Mouse (Mus musculus): ENCODE measurements at regions not wholly inside any gene's neighbourhood (a gene's known extent, or its start where the extent isn't known, plus 50 kb on each side); places are given as distances from the start of the nearest gene placed in this dataset.

DNA sequence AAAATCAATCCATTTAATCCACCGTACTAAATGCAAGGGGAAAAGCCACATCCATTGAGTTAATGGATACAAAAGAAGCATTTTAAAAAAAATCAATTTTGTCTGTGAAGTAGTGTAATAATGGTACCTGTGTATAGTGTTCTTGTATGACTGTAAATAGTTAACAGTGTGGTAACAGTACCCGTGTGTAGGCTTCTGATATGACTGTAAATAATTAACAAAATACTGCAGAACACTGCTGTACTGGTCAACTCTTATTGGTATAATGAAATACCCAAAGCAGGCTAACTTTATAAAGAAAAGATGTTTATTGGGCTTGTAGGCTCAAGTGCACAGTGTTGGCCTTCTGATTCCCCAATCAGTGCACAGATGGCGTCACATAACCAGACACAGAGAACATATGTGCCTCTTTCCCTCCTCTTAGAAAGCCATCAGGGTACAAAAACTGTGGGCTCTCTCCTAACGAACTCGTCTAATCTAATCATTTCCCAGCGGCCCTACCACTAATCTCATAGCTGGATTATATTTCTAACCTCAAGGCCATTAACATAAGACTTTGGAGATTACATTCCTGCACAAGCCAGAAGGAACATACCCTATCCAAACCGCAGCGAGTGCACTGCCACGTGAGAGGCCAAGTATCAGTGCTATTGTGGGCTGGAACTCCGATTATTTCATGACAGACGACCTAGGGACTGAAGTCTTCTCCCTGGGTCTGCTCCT lies 237.4 kb downstream of the Cxcl12 start:
- in situ Hi-C loops (cut with MboI; ENCODE audit: low pct_unique_long_range_greater_than_20kb in 1 of 2, low sequenced_read_pairs in 2 of 2, unreplicated experiment in 1 of 2) = no loop called here

DNA sequence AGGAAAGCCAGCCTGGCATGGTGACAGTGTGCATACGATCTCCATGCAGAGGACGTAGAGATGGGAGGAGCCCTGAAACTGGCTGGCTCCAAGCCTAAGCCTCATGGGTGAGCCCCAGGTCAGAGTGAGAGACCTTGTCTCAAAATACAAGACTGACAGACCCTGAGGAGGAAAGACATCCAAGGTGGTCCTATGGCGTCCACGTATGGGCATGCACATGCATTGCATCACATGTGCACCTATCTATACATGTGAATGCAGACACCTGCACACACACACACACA lies 237.9 kb downstream of the Cxcl12 start:
- in situ Hi-C loops (cut with MboI; ENCODE audit: low pct_unique_long_range_greater_than_20kb in 1 of 2, low sequenced_read_pairs in 2 of 2, unreplicated experiment in 1 of 2) = no loop called here

DNA sequence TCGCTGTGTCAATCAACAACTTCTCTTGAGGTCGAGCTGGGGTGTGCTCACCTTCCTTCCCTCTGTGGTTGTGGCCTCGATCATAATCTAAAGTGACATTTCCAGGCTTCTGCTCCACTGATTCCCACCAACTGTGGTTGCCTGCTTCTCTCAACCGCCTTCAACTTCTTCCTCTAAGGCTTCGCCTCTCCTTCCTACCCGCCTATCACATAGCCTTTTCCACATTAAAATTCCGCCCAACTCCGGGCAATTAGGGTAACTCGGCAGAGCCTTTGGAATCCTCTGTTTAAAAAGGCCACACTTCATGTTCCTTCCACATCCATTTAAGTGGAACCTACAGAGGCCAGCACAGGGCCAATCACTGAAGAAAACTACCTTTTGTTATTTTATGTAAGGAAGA lies 238.4 kb downstream of the Cxcl12 start:
- in situ Hi-C loops (cut with MboI; ENCODE audit: low pct_unique_long_range_greater_than_20kb in 1 of 2, low sequenced_read_pairs in 2 of 2, unreplicated experiment in 1 of 2) = no loop called here

DNA sequence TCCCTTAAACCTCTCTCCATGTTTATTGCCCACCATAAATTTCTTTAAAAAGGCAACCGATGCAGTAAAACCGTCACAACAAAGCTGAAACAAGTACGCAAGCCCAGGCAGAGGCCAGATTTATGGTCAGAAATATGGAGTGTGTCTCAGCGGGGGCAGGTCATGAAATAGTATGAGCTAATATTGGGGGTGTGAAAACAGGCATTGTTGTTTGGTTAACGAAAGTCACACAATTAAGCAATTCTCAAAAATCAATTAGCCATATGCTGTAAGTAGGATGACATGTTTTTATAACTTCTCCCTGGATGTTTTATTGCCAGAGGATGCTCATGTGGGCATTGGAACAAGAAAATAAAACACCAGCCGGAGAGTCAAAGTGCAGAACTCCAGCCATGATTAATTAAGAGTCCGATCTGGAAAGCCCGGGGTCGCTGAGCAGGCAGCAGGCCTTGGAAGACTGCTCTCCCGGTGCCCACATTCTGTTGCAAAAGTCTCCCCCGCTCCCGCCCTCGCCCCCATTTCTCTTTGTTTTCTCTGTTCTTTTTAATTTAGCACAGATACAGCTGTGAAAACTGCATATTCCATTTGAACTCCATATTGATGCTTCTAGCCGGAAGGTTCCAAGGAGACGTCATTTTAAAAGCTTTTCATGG lies 239.0 kb downstream of the Cxcl12 start:
- in situ Hi-C loops (cut with MboI; ENCODE audit: low pct_unique_long_range_greater_than_20kb in 1 of 2, low sequenced_read_pairs in 2 of 2, unreplicated experiment in 1 of 2) = no loop called here

DNA sequence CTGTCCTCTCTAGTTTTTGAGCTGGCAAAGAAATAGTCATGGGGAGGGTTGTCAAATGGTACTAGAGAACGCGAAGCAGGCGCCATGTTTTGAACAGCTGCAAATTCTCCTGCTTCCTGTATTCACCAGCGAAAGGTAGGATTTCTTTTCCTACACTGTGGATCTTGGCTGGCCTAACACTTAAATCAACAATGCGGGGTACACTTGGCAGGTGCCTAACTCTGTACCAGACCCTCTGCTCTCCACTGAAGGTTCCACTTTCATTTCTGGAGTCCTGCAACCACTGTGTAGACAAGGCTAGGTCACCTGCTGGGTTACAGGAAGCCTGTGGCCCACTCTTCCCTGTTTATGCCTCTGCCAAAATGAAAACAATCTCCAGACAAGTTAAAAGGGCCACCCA lies 239.6 kb downstream of the Cxcl12 start:
- in situ Hi-C loops (cut with MboI; ENCODE audit: low pct_unique_long_range_greater_than_20kb in 1 of 2, low sequenced_read_pairs in 2 of 2, unreplicated experiment in 1 of 2) = no loop called here

DNA sequence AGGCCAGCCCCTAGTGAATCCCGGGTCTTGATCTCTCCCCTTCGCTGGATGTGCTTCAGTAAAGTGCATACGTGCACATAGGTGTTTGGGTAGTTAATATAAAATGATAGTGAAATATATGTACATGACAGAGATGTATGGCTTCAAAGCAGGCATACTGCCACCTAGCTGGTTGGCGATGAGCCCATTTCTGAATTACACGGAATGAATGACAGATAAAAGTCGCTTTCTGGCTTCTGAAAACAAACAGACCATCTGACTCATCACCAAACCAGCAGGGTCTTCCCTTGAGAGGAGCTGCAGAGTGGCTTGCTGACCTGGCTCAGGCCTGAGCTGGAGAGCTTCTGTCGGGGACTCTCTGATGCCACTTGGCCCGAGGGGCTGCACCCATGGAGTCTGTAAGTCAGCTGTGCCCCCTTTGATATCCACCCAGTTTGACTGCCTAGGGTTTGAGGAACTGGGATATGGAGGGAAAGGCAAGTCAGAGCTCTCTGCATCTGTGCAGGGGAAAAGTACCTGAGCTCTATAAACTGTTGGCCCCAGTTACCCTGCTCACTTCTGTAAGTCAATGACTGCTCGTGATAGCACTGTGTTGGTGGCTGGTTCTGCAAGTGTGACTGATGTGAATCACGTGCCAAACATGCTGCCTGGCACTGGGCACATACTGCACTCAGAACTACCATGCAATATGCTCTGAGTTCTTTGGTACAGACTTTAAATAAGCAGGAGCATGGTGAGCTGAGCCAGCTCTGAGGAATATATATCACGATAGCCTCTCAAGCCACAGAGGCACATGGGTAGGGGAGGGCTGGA lies 240.8 kb downstream of the Cxcl12 start:
- in situ Hi-C loops (cut with MboI; ENCODE audit: low pct_unique_long_range_greater_than_20kb in 1 of 2, low sequenced_read_pairs in 2 of 2, unreplicated experiment in 1 of 2) = no loop called here

DNA sequence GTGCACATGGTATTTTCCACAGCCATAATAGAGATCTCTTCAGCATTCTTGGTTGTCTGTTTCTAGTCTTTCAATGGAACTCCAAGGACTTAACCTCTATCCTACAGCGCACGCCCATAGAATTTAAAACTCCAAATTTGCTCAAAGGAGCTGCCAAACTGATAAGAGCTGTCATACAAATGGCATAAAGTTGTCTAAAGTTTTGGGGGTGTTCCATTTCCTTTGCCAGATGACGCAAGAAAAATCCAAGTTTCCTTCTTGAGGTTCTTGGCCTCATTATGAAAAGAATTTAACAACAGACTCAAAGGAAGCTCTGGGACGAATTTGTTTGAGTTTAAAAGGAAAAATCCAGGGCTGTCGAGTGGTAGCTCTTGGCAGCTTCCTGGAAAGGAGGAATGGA lies 246.6 kb downstream of the Cxcl12 start:
- in situ Hi-C loops (cut with MboI; ENCODE audit: low pct_unique_long_range_greater_than_20kb in 1 of 2, low sequenced_read_pairs in 2 of 2, unreplicated experiment in 1 of 2) = no loop called here

DNA sequence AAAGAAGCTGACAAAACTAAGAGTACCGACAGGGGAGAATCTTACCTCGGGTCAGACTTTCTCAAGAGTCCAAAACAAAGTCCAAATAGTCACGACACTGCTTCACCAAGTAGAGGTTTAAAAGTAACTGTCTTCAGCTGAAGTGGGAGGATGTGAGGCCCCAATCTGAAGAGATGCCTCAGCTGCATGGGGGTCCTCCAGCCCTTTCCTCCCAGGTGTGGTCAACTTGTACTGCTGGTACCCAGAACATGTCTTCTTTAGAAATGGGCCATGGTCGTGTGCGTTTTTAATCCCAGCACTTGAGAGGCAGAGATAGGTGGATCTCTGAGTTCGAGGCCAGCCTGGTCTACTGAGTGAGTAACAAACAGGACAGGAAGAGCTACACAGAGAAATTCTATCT lies 247.6 kb downstream of the Cxcl12 start:
- in situ Hi-C loops (cut with MboI; ENCODE audit: low pct_unique_long_range_greater_than_20kb in 1 of 2, low sequenced_read_pairs in 2 of 2, unreplicated experiment in 1 of 2) = no loop called here

DNA sequence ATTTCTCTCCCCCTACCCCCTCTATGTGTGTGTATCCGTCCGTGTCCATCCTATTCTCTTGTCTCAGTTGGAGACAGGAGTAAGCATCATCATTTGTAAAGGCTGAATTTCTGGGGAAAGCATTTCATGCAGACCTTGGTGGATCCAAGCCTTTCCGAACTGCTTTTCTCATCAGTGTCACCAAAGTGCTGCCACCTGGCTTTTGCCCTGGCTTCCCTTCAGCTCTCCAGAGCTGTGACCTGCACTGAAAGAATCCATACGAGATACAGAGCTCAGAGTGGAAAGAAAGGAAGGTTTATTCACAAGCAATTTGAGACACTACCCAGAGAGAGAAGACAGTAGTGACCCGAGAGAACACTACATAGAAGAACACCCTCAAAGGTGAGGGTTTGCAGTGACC lies 248.1 kb downstream of the Cxcl12 start:
- in situ Hi-C loops (cut with MboI; ENCODE audit: low pct_unique_long_range_greater_than_20kb in 1 of 2, low sequenced_read_pairs in 2 of 2, unreplicated experiment in 1 of 2) = no loop called here

DNA sequence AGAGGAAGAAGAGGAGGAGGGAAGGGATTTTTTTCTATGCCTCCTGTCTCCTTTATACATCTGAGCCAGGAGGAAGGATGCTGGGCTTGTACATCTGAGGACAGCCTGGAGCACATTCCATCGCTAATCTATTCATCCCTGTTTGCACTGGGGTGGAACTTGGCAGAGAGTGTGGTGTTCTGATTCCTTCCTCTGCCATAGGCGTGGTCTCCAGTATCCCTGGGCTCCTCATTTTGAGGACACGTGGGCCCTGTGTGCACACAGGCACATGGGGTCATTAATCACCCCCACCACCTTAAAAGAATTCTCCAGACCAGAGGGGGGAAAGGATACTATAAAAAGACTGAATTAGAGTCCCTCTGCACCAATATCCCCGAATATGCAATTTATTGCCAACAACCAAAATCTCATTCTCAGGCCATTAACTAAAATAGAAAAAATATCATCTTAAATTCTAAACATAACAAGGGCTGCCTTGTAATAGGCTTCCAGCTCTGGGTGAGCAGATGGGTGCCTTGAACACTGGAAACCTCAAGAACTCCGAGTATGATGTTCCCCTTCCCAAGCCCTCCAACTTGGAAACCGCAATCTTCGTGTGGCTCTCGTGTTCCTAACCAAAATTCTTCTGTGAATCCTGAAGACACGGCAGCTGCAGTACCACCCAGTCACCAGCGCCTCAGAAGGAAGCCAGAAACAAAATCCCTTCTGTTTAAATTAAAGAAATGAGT lies 254.7 kb downstream of the Cxcl12 start:
- in situ Hi-C loops (cut with MboI; ENCODE audit: low pct_unique_long_range_greater_than_20kb in 1 of 2, low sequenced_read_pairs in 2 of 2, unreplicated experiment in 1 of 2) = no loop called here

DNA sequence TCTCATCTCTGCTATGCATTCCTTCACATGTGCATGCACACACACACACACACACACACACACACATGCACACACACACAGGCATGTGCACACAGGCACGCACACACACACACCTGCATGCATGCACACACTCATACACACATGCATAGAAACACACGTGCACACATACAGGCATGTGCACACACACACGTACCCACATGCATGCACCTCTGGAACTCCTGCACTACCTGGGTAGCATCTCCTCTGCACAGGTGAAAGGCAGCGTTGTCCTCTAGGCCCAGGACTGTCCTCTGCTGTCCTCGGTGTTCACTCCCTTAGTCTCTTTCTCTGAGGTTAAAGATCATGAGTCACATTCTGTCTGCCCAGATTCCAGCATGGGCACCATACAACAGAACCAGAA lies 258.0 kb downstream of the Cxcl12 start:
- in situ Hi-C loops (cut with MboI; ENCODE audit: low pct_unique_long_range_greater_than_20kb in 1 of 2, low sequenced_read_pairs in 2 of 2, unreplicated experiment in 1 of 2) = no loop called here

DNA sequence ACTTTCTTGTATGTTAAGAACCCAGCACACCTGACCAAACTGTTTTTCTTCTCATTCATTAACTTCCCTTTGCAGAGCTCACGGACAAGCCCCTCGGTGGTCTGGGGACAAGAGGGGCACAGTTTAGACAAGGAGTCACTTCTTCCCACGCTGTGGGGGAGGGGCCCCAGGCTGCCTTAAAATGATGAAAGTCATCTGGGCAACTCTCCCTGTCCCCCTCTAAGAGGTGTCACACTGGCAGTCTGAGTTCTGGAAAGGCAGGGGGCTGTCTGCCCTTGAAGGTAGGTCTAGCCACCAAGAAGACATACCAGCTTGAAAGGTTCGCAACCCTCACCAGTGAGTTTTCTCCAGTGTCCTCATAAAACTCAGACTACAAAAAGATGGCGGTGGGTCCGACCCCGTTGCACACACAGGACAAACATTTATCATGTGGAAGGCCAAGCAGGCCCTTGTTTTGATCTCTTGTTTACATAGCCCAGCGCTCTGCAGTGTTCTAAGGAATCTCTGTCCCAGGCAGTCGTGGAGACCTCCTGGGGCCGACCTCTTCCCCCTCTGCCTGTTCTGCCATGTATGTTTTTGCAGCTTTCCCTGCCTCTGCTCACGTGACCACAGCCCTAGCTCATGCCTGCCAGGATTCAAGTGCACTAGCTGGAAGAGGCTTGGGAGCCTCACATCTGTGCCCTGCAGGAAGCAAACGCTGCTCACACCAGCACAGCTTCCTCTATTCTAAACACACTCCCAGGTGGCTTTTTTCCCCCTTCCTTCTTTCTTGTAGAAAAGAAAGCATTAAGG lies 259.2 kb downstream of the Cxcl12 start:
- in situ Hi-C loops (cut with MboI; ENCODE audit: low pct_unique_long_range_greater_than_20kb in 1 of 2, low sequenced_read_pairs in 2 of 2, unreplicated experiment in 1 of 2) = no loop called here

DNA sequence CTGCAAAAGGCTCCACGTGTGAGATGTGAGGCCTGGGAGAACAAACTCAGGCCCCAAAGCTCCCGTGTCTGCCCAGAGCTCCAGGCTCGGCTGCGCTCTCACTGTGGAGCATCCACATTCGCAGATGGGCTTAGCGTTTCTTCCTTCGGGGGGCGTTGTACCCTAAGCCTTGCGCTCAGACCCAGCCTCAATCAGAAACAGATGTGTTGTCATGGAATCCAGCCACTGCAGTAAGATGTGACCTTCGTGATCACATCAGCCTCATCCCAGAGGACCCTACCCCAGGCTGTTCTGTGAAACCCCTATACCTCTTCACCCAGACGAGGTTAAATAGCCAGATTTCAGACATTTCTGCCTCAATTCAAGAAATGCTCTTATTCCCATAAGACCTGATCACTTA lies 260.1 kb downstream of the Cxcl12 start:
- in situ Hi-C loops (cut with MboI; ENCODE audit: low pct_unique_long_range_greater_than_20kb in 1 of 2, low sequenced_read_pairs in 2 of 2, unreplicated experiment in 1 of 2) = no loop called here

DNA sequence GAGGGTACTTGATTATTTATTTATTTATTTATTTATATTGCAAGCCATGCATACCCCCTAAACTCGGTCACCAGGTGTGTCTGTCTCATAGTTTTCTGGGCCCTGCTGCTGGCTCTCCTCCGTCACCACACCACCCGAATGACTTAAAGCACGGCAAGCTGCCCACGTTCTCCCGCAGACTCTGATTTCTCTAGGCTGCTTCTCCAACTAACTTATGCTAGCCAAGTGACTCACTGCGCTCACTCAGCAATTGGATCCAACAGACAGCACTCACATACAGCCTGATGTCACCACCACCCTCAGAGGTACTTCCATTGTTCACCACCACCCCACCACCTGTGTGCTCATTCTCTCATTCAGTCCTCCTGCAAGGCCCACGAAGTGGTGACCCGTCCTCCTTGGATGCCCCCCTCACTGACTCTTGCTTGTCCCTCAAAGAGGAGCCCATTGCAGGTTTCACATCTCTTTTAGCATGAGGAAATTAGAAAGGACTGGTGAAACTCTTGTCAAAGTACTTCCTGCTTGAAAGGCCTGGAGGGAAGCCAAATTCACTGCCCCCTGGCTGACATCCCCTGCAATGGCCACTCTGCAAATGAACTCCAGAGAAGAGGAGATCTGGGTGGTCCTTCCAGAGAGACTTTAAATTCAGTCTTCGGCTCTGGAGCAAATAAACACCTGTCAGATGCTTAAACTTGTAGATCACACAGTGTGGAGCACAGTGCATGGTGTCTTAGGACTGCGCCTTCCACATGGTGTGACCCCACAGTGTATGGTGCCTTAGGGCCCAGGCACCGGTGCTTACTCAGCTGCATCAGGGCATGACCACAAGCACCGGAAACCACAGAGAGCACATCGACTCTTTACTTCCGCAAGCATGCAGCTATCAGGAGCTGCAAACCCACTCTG lies 262.8 kb downstream of the Cxcl12 start:
- in situ Hi-C loops (cut with MboI; ENCODE audit: low pct_unique_long_range_greater_than_20kb in 1 of 2, low sequenced_read_pairs in 2 of 2, unreplicated experiment in 1 of 2) = no loop called here

DNA sequence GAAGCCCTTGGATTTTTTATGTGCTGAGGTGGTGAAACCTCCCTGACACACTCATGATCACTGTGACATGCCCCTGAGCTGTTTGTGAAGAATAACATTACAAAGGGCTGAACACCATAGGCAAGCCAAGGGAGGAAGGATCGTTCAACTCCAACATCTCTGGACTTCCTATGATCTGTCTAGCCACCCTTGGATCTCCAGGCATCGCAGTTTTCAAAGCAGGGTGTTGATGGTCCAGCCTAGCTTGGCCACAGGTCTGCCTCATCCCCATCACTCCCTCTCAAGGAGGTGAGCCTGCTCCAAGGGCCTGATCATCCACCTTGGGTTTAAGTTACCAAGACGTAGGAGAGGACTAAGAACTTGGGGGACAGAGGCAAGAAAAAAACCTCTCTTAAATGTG lies 268.5 kb downstream of the Cxcl12 start:
- in situ Hi-C loops (cut with MboI; ENCODE audit: low pct_unique_long_range_greater_than_20kb in 1 of 2, low sequenced_read_pairs in 2 of 2, unreplicated experiment in 1 of 2) = no loop called here

DNA sequence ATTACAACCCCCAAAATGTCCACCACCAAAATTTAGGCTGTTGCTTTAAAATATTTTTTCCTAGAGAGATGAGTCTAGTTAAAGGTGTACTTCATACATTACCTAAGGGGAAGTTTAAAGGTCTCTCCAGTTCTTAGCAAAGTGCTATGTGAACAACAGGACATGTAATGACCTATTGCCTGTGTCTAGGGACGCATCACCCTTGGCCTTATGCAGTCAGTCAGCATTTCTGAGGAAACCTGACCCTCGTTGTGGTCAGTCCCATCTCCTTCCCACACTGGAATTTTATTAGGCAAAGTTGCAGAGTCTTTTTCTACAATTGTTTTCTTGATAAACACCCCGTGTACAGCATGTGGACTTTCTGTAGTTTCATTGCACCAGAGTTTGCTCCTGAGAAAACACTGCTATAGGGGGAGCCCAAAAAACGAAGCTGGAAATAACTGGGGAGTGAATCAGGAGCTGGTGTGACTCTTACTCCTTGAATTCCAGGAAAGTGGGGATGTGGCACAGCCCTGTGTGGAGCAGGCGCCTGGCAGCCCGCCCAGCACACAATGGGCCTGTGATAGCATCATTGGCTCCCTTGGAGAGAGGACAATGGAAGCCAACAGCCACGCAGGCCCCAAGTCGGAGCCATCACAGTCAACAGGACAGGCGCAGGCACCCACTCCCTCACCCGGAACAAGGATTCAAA lies 269.2 kb downstream of the Cxcl12 start:
- in situ Hi-C loops (cut with MboI; ENCODE audit: low pct_unique_long_range_greater_than_20kb in 1 of 2, low sequenced_read_pairs in 2 of 2, unreplicated experiment in 1 of 2) = no loop called here

DNA sequence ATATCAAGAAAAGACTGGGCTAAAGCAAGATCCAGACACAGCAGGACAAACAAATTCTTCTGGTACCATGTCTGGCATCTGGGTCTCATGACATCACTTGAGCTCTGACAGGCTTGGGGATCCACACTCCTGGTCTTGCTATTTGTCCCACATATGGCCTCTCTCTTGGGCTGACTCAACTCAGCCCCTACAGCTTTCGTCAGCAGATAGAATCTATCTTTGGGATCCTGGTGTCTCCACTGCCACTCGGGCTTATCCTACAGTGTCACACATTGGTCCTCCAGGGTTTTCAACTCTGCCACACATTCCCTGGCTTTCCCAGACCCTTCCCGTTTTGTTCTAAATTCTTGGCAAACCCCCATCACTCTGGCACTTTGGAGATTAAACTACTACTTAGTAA lies 280.3 kb downstream of the Cxcl12 start:
- in situ Hi-C loops (cut with MboI; ENCODE audit: low pct_unique_long_range_greater_than_20kb in 1 of 2, low sequenced_read_pairs in 2 of 2, unreplicated experiment in 1 of 2) = no loop called here
